Mouse (Mus musculus) monocyte, adult 2 months (primary cell): ENCODE data around the gene Ptch2.

ENCODE experiments used
- DNase-seq, 2 experiments: peaks; one replicate each; pipeline ENCODE4 v3.0.0; 2022; ENCODE audit warnings: low spot score in 2 of 2, low read depth in 1 of 2

The Ptch2 gene

GRCm38 (mm10) chr4:117127991-117128686 lies 32.3 kb downstream of the Ptch2 start:
- DNase-seq = no peak

GRCm38 (mm10) chr4:117130790-117131189 lies 34.9 kb downstream of the Ptch2 start:
- DNase-seq = no peak

- no peak for DNase-seq
Observed at GRCm38 (mm10) chr4:117131198-117131597, 35.3 kb downstream of the Ptch2 start.

- DNase-seq = no peak
Observed at GRCm38 (mm10) chr4:117131890-117132793, 36.3 kb downstream of the Ptch2 start.

GRCm38 (mm10) chr4:117132794-117133143 lies 36.9 kb downstream of the Ptch2 start:
- no peak for DNase-seq

GRCm38 (mm10) chr4:117133366-117133796 lies 37.5 kb downstream of the Ptch2 start:
- no peak for DNase-seq

- DNase-seq = peak; percentile 96 to 97
Observed at GRCm38 (mm10) chr4:117133817-117134600, 38.1 kb downstream of the Ptch2 start, which contains the start of gene Plk3. TSS of gene Plk3 (minus strand) at chr4:117133963.

- no peak for DNase-seq
Observed at GRCm38 (mm10) chr4:117134601-117134995, 38.7 kb downstream of the Ptch2 start.

- peak in 1 of 2 experiments; percentile 30 for DNase-seq
Observed at GRCm38 (mm10) chr4:117136034-117136433, 40.2 kb downstream of the Ptch2 start.

- DNase-seq = no peak
Observed at GRCm38 (mm10) chr4:117138295-117139216, 42.7 kb downstream of the Ptch2 start.

- DNase-seq = peak in 1 of 2 experiments; percentile 29
Observed at GRCm38 (mm10) chr4:117139217-117139612, 43.3 kb downstream of the Ptch2 start.

GRCm38 (mm10) chr4:117140613-117141012 lies 44.7 kb downstream of the Ptch2 start:
- DNase-seq = no peak

GRCm38 (mm10) chr4:117143023-117143422 lies 47.1 kb downstream of the Ptch2 start:
- no peak for DNase-seq

- DNase-seq = no peak
Observed at GRCm38 (mm10) chr4:117145248-117145647, 49.4 kb downstream of the Ptch2 start.

GRCm38 (mm10) chr4:117146176-117146575 lies 50.3 kb downstream of the Ptch2 start:
- peak; percentile 70 to 84 for DNase-seq

- no peak for DNase-seq
Observed at GRCm38 (mm10) chr4:117148047-117148713, 52.3 kb downstream of the Ptch2 start.

- DNase-seq = no peak
Observed at GRCm38 (mm10) chr4:117148815-117149214, 52.9 kb downstream of the Ptch2 start.

GRCm38 (mm10) chr4:117149291-117150211 lies 53.7 kb downstream of the Ptch2 start:
- DNase-seq = no peak
